Mouse (Mus musculus) c-Kit-positive CD71-positive TER-119-positive erythroid progenitor cells, embryonic 14.5 days (primary cell): ENCODE measurements around the gene Myh11.

Experiments
- DNase-seq: peaks from one replicate; pipeline ENCODE4 v3.0.0-alpha.2; 2013; ENCODE audit warnings: low spot score

Myh11 gene

GRCm38 (mm10) chr16:14265203-14265920 is 25.8 kb downstream of the Myh11 start:
- DNase-seq, result no peak

- no peak for DNase-seq
Observed at GRCm38 (mm10) chr16:14264504-14264903, 26.7 kb downstream of the Myh11 start.

- DNase-seq, result no peak
Observed at GRCm38 (mm10) chr16:14263241-14263640, 27.9 kb downstream of the Myh11 start.

GRCm38 (mm10) chr16:14262410-14262809 is 28.8 kb downstream of the Myh11 start:
- no peak for DNase-seq

- DNase-seq, result no peak
Observed at GRCm38 (mm10) chr16:14258856-14259255, 32.3 kb downstream of the Myh11 start.

GRCm38 (mm10) chr16:14253586-14253985 is 37.6 kb downstream of the Myh11 start:
- no peak for DNase-seq

- no peak for DNase-seq
Observed at GRCm38 (mm10) chr16:14252877-14253276, 38.3 kb downstream of the Myh11 start.

GRCm38 (mm10) chr16:14249913-14250312 is 41.3 kb downstream of the Myh11 start:
- no peak for DNase-seq

- DNase-seq, result peak; percentile 12
Observed at GRCm38 (mm10) chr16:14242553-14242952, 48.6 kb downstream of the Myh11 start.

GRCm38 (mm10) chr16:14242059-14242458 is 49.1 kb downstream of the Myh11 start:
- no peak for DNase-seq

GRCm38 (mm10) chr16:14237100-14237723 is 54.0 kb downstream of the Myh11 start:
- peak; percentile 65 for DNase-seq

GRCm38 (mm10) chr16:14215156-14215555 is 76.0 kb downstream of the Myh11 start:
- DNase-seq, result no peak

- DNase-seq, result no peak
Observed at GRCm38 (mm10) chr16:14198798-14199197, 92.4 kb downstream of the Myh11 start.

- peak; percentile 68 for DNase-seq
Observed at GRCm38 (mm10) chr16:14195427-14195826, 95.7 kb downstream of the Myh11 start.

- DNase-seq, result no peak
Observed at GRCm38 (mm10) chr16:14194164-14194950, 96.8 kb downstream of the Myh11 start.

- DNase-seq, result no peak
Observed at GRCm38 (mm10) chr16:14185516-14185915, 105.7 kb downstream of the Myh11 start.

- DNase-seq, result no peak
Observed at GRCm38 (mm10) chr16:14183856-14184255, 107.3 kb downstream of the Myh11 start.

GRCm38 (mm10) chr16:14182360-14182759 is 108.8 kb downstream of the Myh11 start:
- DNase-seq, result no peak

- no peak for DNase-seq
Observed at GRCm38 (mm10) chr16:14180163-14180733, 110.9 kb downstream of the Myh11 start.

- DNase-seq, result no peak
Observed at GRCm38 (mm10) chr16:14178041-14178440, 113.1 kb downstream of the Myh11 start.

- DNase-seq, result no peak
Observed at GRCm38 (mm10) chr16:14169706-14170105, 121.5 kb downstream of the Myh11 start.

GRCm38 (mm10) chr16:14166490-14166889 is 124.7 kb downstream of the Myh11 start:
- peak; percentile 41 for DNase-seq

GRCm38 (mm10) chr16:14163731-14164130 is 127.4 kb downstream of the Myh11 start:
- DNase-seq, result peak; percentile 34
